Mouse (Mus musculus): ENCODE measurements at regions not wholly inside any gene's neighbourhood (a gene's known extent, or its start where the extent isn't known, plus 50 kb on each side); places are given as distances from the start of the nearest gene placed in this dataset.

DNA sequence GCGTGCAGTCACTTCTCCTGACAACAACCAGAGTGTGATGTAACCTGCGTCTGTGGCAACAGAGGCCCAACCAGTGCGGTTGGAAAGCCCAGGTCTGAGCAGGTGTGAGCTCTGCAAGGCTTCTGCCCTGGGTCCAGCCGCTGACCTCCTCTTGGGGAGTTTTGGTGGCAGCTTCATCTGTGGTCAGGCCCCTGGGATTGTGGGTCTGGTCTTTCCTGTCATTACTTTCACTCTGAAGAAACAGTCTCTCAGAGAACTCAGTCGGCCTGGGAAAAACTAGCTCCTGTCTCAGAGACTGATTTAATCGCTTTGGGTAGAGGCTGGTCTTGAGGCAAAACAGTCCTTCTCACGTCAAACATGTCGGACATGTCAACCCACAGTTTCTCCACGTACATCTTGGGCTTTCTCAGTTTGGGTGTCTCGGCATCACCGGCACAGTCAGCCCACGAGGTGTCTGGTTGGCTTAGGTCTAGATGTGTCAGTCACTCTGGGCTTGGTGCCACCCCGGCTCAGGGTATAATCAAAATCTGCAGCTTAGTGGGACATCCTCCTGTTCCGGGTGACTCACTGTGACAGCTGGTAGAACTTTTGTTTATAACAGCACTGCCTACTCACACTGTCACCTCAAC, 195.0 kb upstream of the Cxcr4 start:
- TF ChIP-seq CTCF (IDR thresholded peaks at IDR 0.05; ENCODE audit: low read depth) (no peak), EP300 (IDR thresholded peaks at IDR 0.05; ENCODE audit: low read depth) (no peak)

All from heart, postnatal 0 days (tissue).